Mouse (Mus musculus): Measurements from ENCODE around the gene D930020B18Rik.

GRCm38 (mm10) chr10:121641272-121642053, at the start of gene D930020B18Rik:
- TF ChIP-seq CTCF (IDR thresholded peaks at IDR 0.05; ENCODE audit: low read depth, low read length) (no peak), POLR2A (IDR thresholded peaks at IDR 0.05; ENCODE audit: extremely low read depth, insufficient read depth, low read length) (no peak)
